Mouse (Mus musculus) Patski (cell line): ENCODE measurements around the gene Pmepa1. TPM values are rescaled to one million over a fixed set of nuclear protein-coding genes. Genes with fewer than 3 reads are reported as not detected.

Experiments
- ATAC-seq: fragments of 100-300 bp; one replicate; pipeline ENCODE4 v1.8.0; 2021
- CTCF ChIA-PET: fragments of 350-600 bp; sonication (Branson Sonifier 250); formaldehyde crosslinking; loops from one replicate; lab custom pipeline; 2022; ENCODE audit warnings: inconsistent platforms; lab: Charles Lee
- POLR2A ChIA-PET: fragments of 350-600 bp; sonication (Branson Sonifier 250); formaldehyde crosslinking; loops from one replicate; lab custom pipeline; 2022; ENCODE audit warnings: antibody characterized with exemption, inconsistent platforms; lab: Charles Lee
- DNase-seq: peaks from one replicate; pipeline ENCODE4 v3.0.0-alpha.2; 2011; ENCODE audit warnings: low read depth, low spot score
- H3K27me3 ChIP-seq: fragments of 371-371 bp; one replicate; pipeline ENCODE4 v1.5.1; 2021
- CTCF ChIP-seq: fragments of 100-300 bp; IDR thresholded peaks from one replicate; pipeline ENCODE4 v1.5.1; 2021
- in situ Hi-C: fragments of 300-500 bp; cut with MboI; formaldehyde crosslinking; loops from 3 replicates; pipeline ENCODE4 v1.11.1; 2018; ENCODE audit warnings: low pct_unique_long_range_greater_than_20kb, mixed read lengths
- polyA plus RNA-seq: library from polyadenylated mRNA; unstranded; gene quantifications from one replicate; pipeline ENCODE4 v1.2.3, GENCODE M21; 2021

Gene Pmepa1
- polyA plus RNA-seq, 1 experiment from 2014 or later: 20.1 TPM

DNA sequence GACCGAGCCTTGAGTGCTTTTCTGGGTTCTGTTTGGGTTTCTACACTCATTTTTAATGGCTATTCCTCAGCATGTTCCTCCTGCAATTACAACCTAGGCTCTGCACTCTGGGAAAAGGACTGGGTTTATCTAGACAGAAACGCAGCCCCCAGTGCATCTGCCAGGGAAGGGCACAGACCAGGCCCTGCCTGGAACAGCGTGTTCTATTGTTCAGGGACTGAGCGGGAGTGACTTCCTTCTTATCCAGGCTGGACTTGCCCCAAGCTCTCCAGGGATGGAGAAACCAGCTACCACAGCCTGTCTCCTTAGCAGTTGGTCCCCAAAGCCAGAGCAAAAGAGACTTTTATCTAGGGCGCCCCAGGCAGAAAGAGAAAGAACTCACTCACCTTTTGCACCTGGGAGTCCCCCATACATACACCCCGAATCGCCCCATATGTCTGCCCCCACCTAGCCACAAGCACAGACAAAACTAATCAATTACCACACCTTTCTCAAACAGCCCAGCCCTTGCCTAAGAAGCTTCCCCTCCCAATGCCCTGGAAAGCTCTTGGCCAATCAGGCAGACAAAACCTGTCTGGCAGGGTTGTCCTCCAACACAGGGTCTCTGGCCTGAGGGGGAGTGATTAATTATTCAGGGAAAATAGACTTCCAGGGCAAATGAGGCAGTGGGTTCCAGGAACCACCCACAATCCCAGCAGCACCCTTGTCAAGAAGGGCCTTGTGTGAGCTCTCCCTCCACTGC lies 20.4 kb downstream of the Pmepa1 start:
- no peaks in the 10 kb centered on the region for H3K27me3 ChIP-seq
- ATAC-seq (no peak), DNase-seq (no peak)
- POLR2A ChIA-PET: interaction anchor here (0.7 to 1.4 kb wide), 2 partner anchors 11 to 16 kb away, joined by 3 to 6 read pairs; no protein-coding TSS in a partner anchor
- in situ Hi-C loops: no loop called here
- CTCF ChIA-PET: no interaction called here
- no peak for TF ChIP-seq CTCF

DNA sequence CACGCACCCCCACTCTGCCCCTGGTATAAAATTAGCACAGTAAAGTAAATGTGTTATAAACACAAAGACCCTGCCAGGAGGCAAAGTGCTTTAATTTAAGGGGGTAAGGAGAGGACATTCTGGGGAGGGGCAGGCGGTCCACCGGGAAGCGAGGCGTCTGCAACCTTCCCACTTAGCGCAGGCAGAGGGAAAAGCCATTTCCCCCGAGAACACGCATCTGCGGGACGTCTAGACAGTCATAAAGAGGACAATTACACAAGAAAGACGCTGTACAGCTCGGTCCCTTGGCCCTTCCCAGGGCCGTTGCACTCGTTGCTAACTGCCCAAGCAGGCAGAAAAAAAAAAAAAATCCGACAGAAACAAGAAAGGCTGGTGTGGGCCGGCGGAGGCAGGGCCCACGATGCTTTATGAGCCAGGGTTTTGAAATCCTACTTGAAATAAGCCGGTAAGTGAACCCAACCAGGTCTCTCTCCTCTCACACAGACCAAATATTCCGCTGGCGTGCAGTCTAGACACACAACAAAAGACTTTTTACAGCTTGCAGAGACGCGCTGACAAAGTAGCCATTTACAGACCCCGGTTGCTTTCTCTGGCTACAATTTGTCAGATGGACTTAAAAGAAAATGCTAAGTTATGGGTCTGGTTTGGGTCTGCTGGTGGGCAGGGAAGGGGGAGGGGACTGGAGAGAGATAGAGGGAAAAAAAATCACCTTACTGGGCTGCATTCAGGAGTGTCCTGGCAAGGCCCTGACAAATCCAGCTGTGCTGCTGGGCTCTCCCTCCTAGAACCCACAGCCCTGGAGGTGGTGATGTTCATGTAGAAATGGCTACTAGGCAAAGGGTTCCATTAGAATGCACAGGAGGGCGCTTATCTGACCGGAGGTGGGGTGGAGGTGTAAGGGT lies 22.3 kb downstream of the Pmepa1 start:
- no peaks in the 10 kb centered on the region for H3K27me3 ChIP-seq
- peak; percentile 55 for DNase-seq
- CTCF ChIA-PET: no interaction called here
- no peak for ATAC-seq
- POLR2A ChIA-PET: no interaction called here
- in situ Hi-C loops: no loop called here
- TF ChIP-seq CTCF: no peak

DNA sequence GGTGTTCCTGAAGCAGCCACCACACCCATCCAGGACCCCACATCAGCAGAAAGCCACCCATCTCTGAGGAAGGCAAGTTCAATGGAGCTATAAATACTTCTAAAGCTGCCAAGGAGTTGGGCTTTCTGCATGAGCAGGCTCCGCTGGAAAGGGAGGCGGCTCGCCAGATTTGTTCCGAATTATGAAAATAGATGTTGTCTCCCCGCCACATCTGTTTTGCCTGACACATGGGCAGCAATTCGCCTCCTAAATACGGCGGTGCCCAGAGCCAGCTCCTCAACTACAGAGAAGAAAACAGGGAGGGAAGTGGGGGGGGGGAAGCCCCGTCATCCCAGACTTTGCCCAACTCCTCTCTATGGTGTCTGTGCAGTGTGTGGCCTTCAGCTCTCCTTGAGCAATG lies 24.7 kb downstream of the Pmepa1 start:
- DNase-seq (no peak), ATAC-seq (peak; percentile 12)
- no peak for TF ChIP-seq CTCF
- H3K27me3 ChIP-seq: no peaks in the 10 kb centered on the region
- ChIA-PET CTCF (interaction anchor here (0.8 to 3.4 kb wide), 3 partner anchors 9 to 22 kb away, joined by 3 to 11 read pairs (median 5); no protein-coding TSS in a partner anchor), POLR2A (interaction anchor here (0.6 kb wide), 1 partner anchor 180 kb away, joined by 3 read pairs; no protein-coding TSS in a partner anchor)
- in situ Hi-C loops: no loop called here

DNA sequence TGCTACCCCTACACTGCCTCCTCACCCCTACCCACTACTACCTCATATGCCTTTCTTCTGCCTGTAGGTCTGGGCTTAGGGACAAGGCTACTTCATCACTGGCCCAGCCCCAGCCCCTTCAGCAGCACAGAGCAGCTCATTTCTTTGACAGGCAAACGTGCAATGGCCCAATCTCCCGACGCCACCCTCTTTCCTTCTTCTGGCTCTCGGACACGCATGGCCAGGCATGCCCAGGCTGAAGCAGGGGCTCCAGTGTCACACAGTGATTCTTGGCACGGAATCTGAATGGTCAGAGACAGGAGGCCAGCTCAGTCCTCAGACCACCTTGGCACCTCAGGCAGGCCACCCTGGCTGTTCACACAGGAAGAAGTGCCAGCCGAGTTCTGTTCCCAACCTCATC lies 25.2 kb downstream of the Pmepa1 start:
- in situ Hi-C loops: no loop called here
- TF ChIP-seq CTCF: no peak
- CTCF ChIA-PET: interaction anchor here (1.7 to 3.4 kb wide), 2 partner anchors 9 to 21 kb away, joined by 5 to 11 read pairs; no protein-coding TSS in a partner anchor
- POLR2A ChIA-PET: interaction anchor here (0.6 kb wide), 1 partner anchor 180 kb away, joined by 3 read pairs; no protein-coding TSS in a partner anchor
- ATAC-seq (peak; percentile 41), DNase-seq (no peak)
- H3K27me3 ChIP-seq: no peaks in the 10 kb centered on the region

DNA sequence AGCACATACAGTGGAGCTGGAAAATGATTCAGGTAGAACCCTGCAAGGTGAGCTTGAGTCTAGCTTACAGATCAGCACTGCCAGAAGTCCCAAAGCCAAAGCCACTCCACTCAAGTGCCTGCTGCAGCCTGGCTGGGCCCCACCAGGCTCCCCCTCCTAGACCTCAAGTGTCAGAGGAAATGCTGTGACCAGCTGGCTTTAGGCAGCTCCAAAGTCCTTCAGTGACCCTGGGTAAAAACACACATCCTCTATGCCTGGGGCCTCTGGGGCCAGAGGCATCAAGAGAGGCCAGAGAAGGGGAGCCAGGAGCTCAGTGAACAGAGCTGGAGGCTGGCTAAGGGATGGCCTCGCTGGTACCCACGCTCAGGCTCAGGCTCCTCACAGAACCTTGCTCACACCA lies 25.9 kb downstream of the Pmepa1 start:
- TF ChIP-seq CTCF: no peak
- DNase-seq: no peak
- H3K27me3 ChIP-seq: no peaks in the 10 kb centered on the region
- in situ Hi-C loops: no loop called here
- ChIA-PET CTCF (interaction anchor here (1.7 to 3.4 kb wide), 2 partner anchors 10 to 20 kb away, joined by 5 to 11 read pairs; no protein-coding TSS in a partner anchor), POLR2A (interaction anchor here (0.6 to 0.7 kb wide), 2 partner anchors 12 to 206 kb away, joined by 3 read pairs; no protein-coding TSS in a partner anchor)
- no peak for ATAC-seq

DNA sequence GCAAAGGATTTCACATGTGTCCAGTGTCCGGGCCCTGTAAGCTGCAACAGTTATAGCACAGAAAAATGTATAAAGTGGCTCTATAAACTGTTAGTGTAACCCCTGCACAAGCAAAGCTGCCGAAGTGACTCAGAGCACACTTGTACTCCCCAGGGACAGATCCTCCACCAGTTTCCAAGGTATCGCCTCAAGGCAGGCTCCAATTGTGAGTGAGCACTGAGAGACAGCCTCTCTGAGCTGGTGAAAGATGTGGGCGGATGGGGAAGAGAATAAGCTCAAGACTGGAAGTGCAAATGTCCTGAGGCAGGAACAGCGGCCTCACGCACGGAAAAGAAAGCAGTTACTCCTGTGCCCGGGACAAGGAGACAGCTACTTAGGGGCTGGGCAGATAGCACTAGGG lies 26.4 kb downstream of the Pmepa1 start:
- no peak for ATAC-seq
- in situ Hi-C loops: no loop called here
- TF ChIP-seq CTCF: no peak
- no peak for DNase-seq
- ChIA-PET POLR2A (interaction anchor here (0.7 kb wide), 1 partner anchor 11 kb away, joined by 3 read pairs; no protein-coding TSS in a partner anchor), CTCF (interaction anchor here (1.7 to 3.4 kb wide), 2 partner anchors 10 to 20 kb away, joined by 5 to 11 read pairs; no protein-coding TSS in a partner anchor)
- H3K27me3 ChIP-seq: no peaks in the 10 kb centered on the region

DNA sequence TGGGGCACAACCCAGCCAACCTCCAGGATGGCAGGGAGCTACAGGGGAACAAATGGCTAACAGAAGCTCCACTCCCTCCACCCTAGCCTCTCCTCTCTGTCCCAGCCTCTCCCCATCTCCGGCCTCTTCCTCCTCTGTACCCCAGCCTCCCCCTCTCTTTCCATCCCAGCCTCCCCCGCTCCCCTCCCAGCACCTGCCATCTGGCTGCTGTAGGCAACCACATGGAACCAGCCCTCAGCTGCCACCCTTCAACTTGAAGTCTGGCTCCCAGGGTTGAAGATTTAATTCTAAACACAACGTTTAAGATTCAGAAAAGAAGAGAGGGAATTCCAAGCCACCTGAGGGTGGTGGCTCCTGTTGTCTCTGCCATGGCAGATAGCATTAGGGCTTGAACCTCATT lies 26.9 kb downstream of the Pmepa1 start:
- DNase-seq (no peak), ATAC-seq (no peak)
- ChIA-PET POLR2A (no interaction called here), CTCF (interaction anchor here (1.1 to 3.4 kb wide), 2 partner anchors 10 to 11 kb away, joined by 3 to 11 read pairs; no protein-coding TSS in a partner anchor)
- no peaks in the 10 kb centered on the region for H3K27me3 ChIP-seq
- TF ChIP-seq CTCF: no peak
- in situ Hi-C loops: no loop called here

DNA sequence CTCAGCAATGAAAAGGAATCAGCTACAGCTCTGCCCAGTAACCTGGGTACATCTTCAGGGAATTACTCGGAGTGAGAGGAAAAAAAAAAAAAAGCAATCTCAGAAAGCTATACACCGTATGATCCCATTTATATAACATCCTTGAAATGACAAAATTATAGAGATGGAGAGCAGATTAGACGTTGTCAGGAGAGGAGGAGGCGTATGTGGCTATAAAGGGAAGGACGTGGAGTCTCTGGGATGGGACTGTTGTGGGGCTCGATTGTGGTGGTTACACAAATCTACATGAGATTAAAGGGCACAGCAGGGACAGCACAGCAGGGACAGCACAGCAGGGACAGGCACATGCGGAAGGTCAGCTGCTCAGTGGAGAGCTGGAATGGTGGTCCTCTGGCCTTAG lies 27.5 kb downstream of the Pmepa1 start:
- in situ Hi-C loops: no loop called here
- no peak for ATAC-seq
- POLR2A ChIA-PET: no interaction called here
- no peak for DNase-seq
- TF ChIP-seq CTCF: no peak
- no peaks in the 10 kb centered on the region for H3K27me3 ChIP-seq
- CTCF ChIA-PET: interaction anchor here (1.1 kb wide), 1 partner anchor 10 kb away, joined by 3 read pairs; no protein-coding TSS in a partner anchor

DNA sequence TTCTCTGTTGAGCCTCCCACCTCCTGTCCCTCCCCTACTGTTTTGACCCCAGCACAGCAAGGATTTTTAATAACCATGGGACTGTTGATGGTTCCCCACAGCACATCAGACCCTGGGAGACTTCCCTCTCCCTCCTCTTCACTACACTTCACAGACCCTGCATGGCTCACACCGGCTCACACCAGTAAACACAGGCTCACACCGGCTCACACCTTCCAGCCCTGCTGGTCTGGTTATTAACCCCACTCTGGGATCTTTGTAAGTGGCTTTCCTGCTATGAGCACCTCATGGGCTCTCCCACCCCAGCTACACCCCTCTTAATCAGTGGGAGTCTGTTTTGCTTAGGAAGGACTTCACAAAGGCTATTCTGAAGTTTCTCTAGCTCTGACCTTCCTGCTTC lies 28.4 kb downstream of the Pmepa1 start:
- ChIA-PET POLR2A (no interaction called here), CTCF (no interaction called here)
- no peaks in the 10 kb centered on the region for H3K27me3 ChIP-seq
- no peak for TF ChIP-seq CTCF
- in situ Hi-C loops: no loop called here
- no peak for DNase-seq
- ATAC-seq: no peak

DNA sequence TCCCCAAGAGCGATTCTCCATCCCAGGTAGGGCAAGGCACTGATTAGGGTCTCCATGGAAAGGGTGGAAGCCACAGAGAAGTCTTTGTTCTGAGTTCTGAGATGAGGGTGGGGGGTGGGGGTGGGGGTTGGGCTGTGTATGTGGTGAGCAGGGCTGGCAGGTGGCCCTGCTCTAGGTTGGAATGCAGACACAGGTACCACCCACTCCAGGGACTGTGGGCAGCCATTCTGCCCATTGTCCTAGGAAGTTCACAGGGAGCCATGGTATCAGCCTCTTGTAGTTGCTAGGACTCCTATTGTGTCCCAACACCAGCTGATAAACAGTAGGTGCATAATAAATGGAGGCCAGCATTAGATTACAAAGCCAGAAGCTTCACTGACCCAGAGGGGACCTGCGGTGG lies 29.1 kb downstream of the Pmepa1 start:
- CTCF ChIA-PET: interaction anchor here (0.8 kb wide), 1 partner anchor 18 kb away, joined by 4 read pairs; no protein-coding TSS in a partner anchor

More for the DNA sequence above, 29.1 kb downstream of the Pmepa1 start:
- no peak for ATAC-seq
- POLR2A ChIA-PET: no interaction called here
- TF ChIP-seq CTCF: no peak
- no peaks in the 10 kb centered on the region for H3K27me3 ChIP-seq
- in situ Hi-C loops: no loop called here
- DNase-seq: no peak
